Mouse (Mus musculus): ENCODE measurements around the gene Crybb3. TPM values are rescaled to one million over a fixed set of nuclear protein-coding genes. Genes with fewer than 3 reads are reported as not detected.

Gene Crybb3
- total RNA-seq, 2 experiments from 2014 or later: 2.6 to 3.0 TPM

- DNase-seq (ENCODE audit: low spot score in 2 of 2): no peak
Observed at GRCm38 (mm10) chr5:113105481-113105880, 24.1 kb upstream of the Crybb3 start.

GRCm38 (mm10) chr5:113105035-113105434 is 23.7 kb upstream of the Crybb3 start:
- no peak for DNase-seq (ENCODE audit: low spot score in 2 of 2)

- DNase-seq (ENCODE audit: low spot score in 2 of 2): no peak
Observed at GRCm38 (mm10) chr5:113102455-113102854, 21.1 kb upstream of the Crybb3 start.

GRCm38 (mm10) chr5:113101457-113101856 is 20.1 kb upstream of the Crybb3 start:
- DNase-seq (ENCODE audit: low spot score in 2 of 2): no peak

- no peak for DNase-seq (ENCODE audit: low spot score in 2 of 2)
Observed at GRCm38 (mm10) chr5:113100422-113100821, 19.0 kb upstream of the Crybb3 start.

GRCm38 (mm10) chr5:113099546-113099945 is 18.2 kb upstream of the Crybb3 start:
- peak; percentile 92 to 93 for DNase-seq (ENCODE audit: low spot score in 2 of 2)

GRCm38 (mm10) chr5:113097551-113097950 is 16.2 kb upstream of the Crybb3 start:
- DNase-seq (ENCODE audit: low spot score in 2 of 2): no peak

- no peak for DNase-seq (ENCODE audit: low spot score in 2 of 2)
Observed at GRCm38 (mm10) chr5:113095456-113095855, 14.1 kb upstream of the Crybb3 start.

GRCm38 (mm10) chr5:113092406-113092805 is 11.0 kb upstream of the Crybb3 start:
- no peak for DNase-seq (ENCODE audit: low spot score in 2 of 2)

- DNase-seq (ENCODE audit: low spot score in 2 of 2): peak; percentile 52 to 60
Observed at GRCm38 (mm10) chr5:113091162-113091561, 9.8 kb upstream of the Crybb3 start.

GRCm38 (mm10) chr5:113090750-113091149 is 9.4 kb upstream of the Crybb3 start:
- no peak for DNase-seq (ENCODE audit: low spot score in 2 of 2)

GRCm38 (mm10) chr5:113090077-113090690 is 8.8 kb upstream of the Crybb3 start:
- no peak for DNase-seq (ENCODE audit: low spot score in 2 of 2)

GRCm38 (mm10) chr5:113087465-113087864 is 6.1 kb upstream of the Crybb3 start:
- no peak for DNase-seq (ENCODE audit: low spot score in 2 of 2)

- DNase-seq (ENCODE audit: low spot score in 2 of 2): no peak
Observed at GRCm38 (mm10) chr5:113086990-113087389, 5.6 kb upstream of the Crybb3 start.

- peak; percentile 65 to 79 for DNase-seq (ENCODE audit: low spot score in 2 of 2)
Observed at GRCm38 (mm10) chr5:113086439-113086838, 5.1 kb upstream of the Crybb3 start.

- DNase-seq (ENCODE audit: low spot score in 2 of 2): no peak
Observed at GRCm38 (mm10) chr5:113085931-113086330, 4.5 kb upstream of the Crybb3 start.

- DNase-seq (ENCODE audit: low spot score in 2 of 2): no peak
Observed at GRCm38 (mm10) chr5:113084309-113084708, 2.9 kb upstream of the Crybb3 start.

GRCm38 (mm10) chr5:113082356-113083168 is 1.2 kb upstream of the Crybb3 start:
- DNase-seq (ENCODE audit: low spot score in 2 of 2): no peak

- no peak for DNase-seq (ENCODE audit: low spot score in 2 of 2)
Observed at GRCm38 (mm10) chr5:113081020-113081419, 364 bp downstream of the Crybb3 start.

GRCm38 (mm10) chr5:113079783-113080182 is 1.6 kb downstream of the Crybb3 start:
- DNase-seq (ENCODE audit: low spot score in 2 of 2): peak in 1 of 2 experiments; percentile 74

- DNase-seq (ENCODE audit: low spot score in 2 of 2): no peak
Observed at GRCm38 (mm10) chr5:113078686-113079085, 2.7 kb downstream of the Crybb3 start.

GRCm38 (mm10) chr5:113070017-113070416 is 11.4 kb downstream of the Crybb3 start, which contains the start of gene Crybb2:
Gene Crybb2 (minus strand): TSS chr5:113070117.
- DNase-seq (ENCODE audit: low spot score in 2 of 2): no peak
